Mouse (Mus musculus): Measurements from ENCODE around the gene Lifr.

GRCm38 (mm10) chr15:7100226-7100625 lies 9.8 kb downstream of the Lifr start:
- TF ChIP-seq GATA1 (IDR thresholded peaks at IDR 0.05; ENCODE audit: borderline replicate concordance, low read length) = no peak
- TF ChIP-seq FLI1 (IDR thresholded peaks at IDR 0.05; ENCODE audit: low read length) = no peak

Data from megakaryocyte, embryonic 14.5 days (primary cell).